Mouse (Mus musculus) kidney, adult 2 months (tissue): ENCODE measurements around the gene Hhat.

Experiments used
- CTCF ChIP-seq: fragments of 200-500 bp; conservative IDR thresholded peaks from 2 replicates; pipeline ENCODE4 v1.5.1; 2011; ENCODE audit warnings: low read depth, mild to moderate bottlenecking, control low read depth, low read length, moderate library complexity, mixed read lengths; ENCODE audit not compliant: insufficient read depth, insufficient read length
- POLR2A ChIP-seq: fragments of 200-500 bp; IDR thresholded peaks from one replicate; pipeline ENCODE4 v1.6.1; 2011; ENCODE audit warnings: low read depth, low read length, control low read depth

GRCm38 (mm10) chr1:192555516-192555915, 215.5 kb downstream of the Hhat start:
- no peak for TF ChIP-seq POLR2A
- no peak for TF ChIP-seq CTCF
